Mouse (Mus musculus): ENCODE measurements around the gene Plau. TPM values are rescaled to one million over a fixed set of nuclear protein-coding genes. Genes with fewer than 3 reads are reported as not detected.
A peak's percentile ranks its signal among the peaks of the same experiment; 100 is the strongest.

Plau gene
- total RNA-seq, 1 experiment: 13.7 TPM

DNA sequence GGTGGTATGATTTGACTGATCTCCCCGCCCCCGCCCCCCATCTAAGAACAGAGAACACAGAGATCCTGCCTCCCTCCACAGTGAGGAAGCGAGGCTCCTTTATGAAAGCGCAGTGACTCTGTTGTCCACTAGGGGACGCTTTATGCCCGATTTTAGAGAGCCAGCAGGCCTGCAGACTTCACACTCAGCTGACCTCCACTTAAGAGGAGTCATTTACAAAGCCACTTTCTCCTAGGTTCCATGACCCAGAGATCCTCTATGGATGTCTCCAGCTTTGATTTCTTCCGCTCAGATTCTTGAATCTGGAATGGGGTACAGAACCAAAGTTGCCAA is 32.9 kb upstream of the Plau start:
- Histone ChIP-seq H3K4me1 (ENCODE audit: control insufficient read depth in 2 of 2, insufficient read depth in 2 of 2, low read length in 2 of 2, poor library complexity in 1 of 2) (peaks cover 0 to 4% of the 10 kb centered on the region in 2 experiments; a peak in 2 of 4 replicates), H3K4me3 (ENCODE audit: insufficient read depth in 1 of 2, low read depth in 1 of 2, low read length in 2 of 2, poor library complexity in 1 of 2, severe bottlenecking in 1 of 2) (no peak overlapping the region), H3K36me3 (ENCODE audit: control insufficient read depth, insufficient read depth, low read length, poor library complexity, severe bottlenecking) (no peaks in the 10 kb centered on the region), H3K27ac (ENCODE audit: insufficient read depth, low read depth, low read length, poor library complexity, severe bottlenecking) (no peak overlapping the region), H3K9me3 (ENCODE audit: control insufficient read depth, insufficient read depth, low read depth, low read length) (no peaks in the 10 kb centered on the region), H3K9ac (ENCODE audit: insufficient read depth, low read depth, low read length, poor library complexity, severe bottlenecking) (no peak overlapping the region)
- peak; percentile 70 for DNase-seq (ENCODE audit: low read depth, low spot score)
- in situ Hi-C loops (cut with MboI; ENCODE audit: low sequenced_read_pairs in 2 of 2, unreplicated experiment in 2 of 2): no loop called here
- peak; percentile 83; the same call in 1 of the 2 replicates for TF ChIP-seq ZC3H11A (IDR thresholded peaks at IDR 0.05; ENCODE audit: borderline replicate concordance, low read depth, low read length)
- TF ChIP-seq ZNF384 (IDR thresholded peaks at IDR 0.05; ENCODE audit: low read depth, low read length): no peak; the same call in 1 of the 2 replicates

GRCm38 (mm10) chr14:20804481-20804880 is 32.0 kb upstream of the Plau start:
- Histone ChIP-seq H3K36me3 (ENCODE audit: control insufficient read depth, insufficient read depth, low read length, poor library complexity, severe bottlenecking) (no peaks in the 10 kb centered on the region), H3K27ac (ENCODE audit: insufficient read depth, low read depth, low read length, poor library complexity, severe bottlenecking) (no peak overlapping the region), H3K4me3 (ENCODE audit: insufficient read depth in 1 of 2, low read depth in 1 of 2, low read length in 2 of 2, poor library complexity in 1 of 2, severe bottlenecking in 1 of 2) (no peak overlapping the region), H3K9me3 (ENCODE audit: control insufficient read depth, insufficient read depth, low read depth, low read length) (no peaks in the 10 kb centered on the region), H3K4me1 (ENCODE audit: control insufficient read depth in 2 of 2, insufficient read depth in 2 of 2, low read length in 2 of 2, poor library complexity in 1 of 2) (peaks cover 0 to 4% of the 10 kb centered on the region in 2 experiments; a peak in 2 of 4 replicates), H3K9ac (ENCODE audit: insufficient read depth, low read depth, low read length, poor library complexity, severe bottlenecking) (no peak overlapping the region)
- TF ChIP-seq CHD2 (IDR thresholded peaks at IDR 0.05; ENCODE audit: low read depth, low read length) (no peak), HCFC1 (IDR thresholded peaks at IDR 0.05; ENCODE audit: borderline replicate concordance, insufficient read depth, low read length) (no peak), MAFK (IDR thresholded peaks at IDR 0.05; ENCODE audit: insufficient read depth, low read depth, low read length) (no peak), ZC3H11A (IDR thresholded peaks at IDR 0.05; ENCODE audit: borderline replicate concordance, low read depth, low read length) (no peak), ZNF384 (IDR thresholded peaks at IDR 0.05; ENCODE audit: low read depth, low read length) (no peak)
- in situ Hi-C loops (cut with MboI; ENCODE audit: low sequenced_read_pairs in 2 of 2, unreplicated experiment in 2 of 2): no loop called here
- no peak for DNase-seq (ENCODE audit: low read depth, low spot score)

DNA sequence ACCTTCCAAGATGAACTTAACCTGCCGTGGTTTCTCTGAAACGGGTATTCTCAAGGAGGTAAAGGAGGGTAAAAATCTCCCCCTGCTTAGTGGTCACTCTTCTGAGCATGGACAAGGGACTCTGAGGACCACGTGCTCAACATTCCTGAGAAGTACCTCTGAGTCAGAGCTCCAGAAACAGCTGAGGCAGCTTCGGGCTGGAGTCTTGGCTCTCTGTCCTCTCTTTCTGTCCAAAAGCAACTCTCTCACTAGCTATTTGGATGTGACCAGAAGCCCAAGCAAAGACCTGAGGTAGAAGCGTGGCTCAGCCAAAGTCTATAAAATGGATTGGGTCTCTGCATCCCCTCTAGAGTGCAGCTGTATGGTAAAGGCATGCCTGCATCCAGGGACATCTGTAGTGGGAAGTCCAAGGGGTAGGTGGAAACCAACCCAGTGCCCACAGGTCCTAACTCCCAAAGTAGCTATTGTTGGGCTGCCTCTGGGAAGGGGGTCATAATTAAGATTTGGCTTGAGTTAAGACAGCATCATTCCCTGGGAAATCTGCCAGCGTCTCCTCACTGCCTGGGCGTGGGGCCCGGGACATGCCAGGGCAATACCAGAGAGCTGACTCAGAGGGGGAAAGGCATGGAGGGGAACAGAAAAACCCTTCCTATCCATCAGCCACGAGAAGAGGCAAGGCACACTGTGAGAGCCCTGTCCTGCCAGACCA is 31.3 kb upstream of the Plau start:
- peaks cover 0 to 6% of the 10 kb centered on the region in 2 experiments; a peak in 2 of 4 replicates for H3K4me1 ChIP-seq (ENCODE audit: control insufficient read depth in 2 of 2, insufficient read depth in 2 of 2, low read length in 2 of 2, poor library complexity in 1 of 2)
- no peaks in the 10 kb centered on the region for H3K9me3 ChIP-seq (ENCODE audit: control insufficient read depth, insufficient read depth, low read depth, low read length)
- TF ChIP-seq MAFK (IDR thresholded peaks at IDR 0.05; ENCODE audit: insufficient read depth, low read depth, low read length) (no peak), HCFC1 (IDR thresholded peaks at IDR 0.05; ENCODE audit: borderline replicate concordance, insufficient read depth, low read length) (no peak), ZNF384 (IDR thresholded peaks at IDR 0.05; ENCODE audit: low read depth, low read length) (no peak), ZC3H11A (IDR thresholded peaks at IDR 0.05; ENCODE audit: borderline replicate concordance, low read depth, low read length) (no peak), CHD2 (IDR thresholded peaks at IDR 0.05; ENCODE audit: low read depth, low read length) (no peak)
- H3K9ac ChIP-seq (ENCODE audit: insufficient read depth, low read depth, low read length, poor library complexity, severe bottlenecking): no peak overlapping the region
- H3K4me3 ChIP-seq (ENCODE audit: insufficient read depth in 1 of 2, low read depth in 1 of 2, low read length in 2 of 2, poor library complexity in 1 of 2, severe bottlenecking in 1 of 2): no peak overlapping the region
- in situ Hi-C loops (cut with MboI; ENCODE audit: low sequenced_read_pairs in 2 of 2, unreplicated experiment in 2 of 2): no loop called here
- H3K27ac ChIP-seq (ENCODE audit: insufficient read depth, low read depth, low read length, poor library complexity, severe bottlenecking): no peak overlapping the region
- no peak for DNase-seq (ENCODE audit: low read depth, low spot score)
- H3K36me3 ChIP-seq (ENCODE audit: control insufficient read depth, insufficient read depth, low read length, poor library complexity, severe bottlenecking): no peaks in the 10 kb centered on the region

DNA sequence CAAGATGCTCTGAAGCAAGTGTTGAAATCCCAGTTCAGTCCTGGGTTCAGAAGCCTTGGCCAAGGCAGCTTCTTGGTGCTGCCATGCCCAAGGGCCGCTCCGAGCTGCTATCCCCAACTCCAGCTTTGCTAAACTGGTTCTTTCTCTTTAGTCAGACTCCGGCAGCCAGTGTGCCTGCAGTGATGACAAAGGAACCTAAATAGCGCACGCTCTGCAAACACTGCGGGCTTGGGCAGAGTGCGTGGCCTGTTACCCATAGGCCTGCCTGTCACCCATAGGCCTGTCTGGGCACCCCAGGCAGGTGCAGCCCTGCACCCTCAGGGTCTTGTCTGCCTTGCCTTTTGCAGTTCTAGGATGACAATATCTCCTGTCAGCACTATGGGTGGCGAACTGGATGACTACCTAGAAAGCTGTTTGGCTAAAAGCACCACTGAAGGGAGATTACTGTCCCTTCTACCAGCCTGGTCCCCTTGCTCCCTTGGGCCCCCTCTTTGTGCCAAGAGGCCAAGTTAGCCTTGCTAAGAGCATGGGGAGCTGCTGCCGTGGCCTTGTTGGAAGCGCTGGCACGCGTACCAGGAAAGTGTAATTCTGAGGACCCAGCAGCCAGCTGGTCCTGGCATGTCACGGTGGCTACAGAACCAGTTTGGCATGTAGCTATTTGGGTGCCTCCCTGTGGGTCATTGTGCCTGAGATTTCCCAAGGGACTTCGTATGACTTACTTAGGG is 30.2 kb upstream of the Plau start:
- TF ChIP-seq CHD2 (IDR thresholded peaks at IDR 0.05; ENCODE audit: low read depth, low read length) (no peak), ZC3H11A (IDR thresholded peaks at IDR 0.05; ENCODE audit: borderline replicate concordance, low read depth, low read length) (no peak), MAFK (IDR thresholded peaks at IDR 0.05; ENCODE audit: insufficient read depth, low read depth, low read length) (no peak), ZNF384 (IDR thresholded peaks at IDR 0.05; ENCODE audit: low read depth, low read length) (no peak), HCFC1 (IDR thresholded peaks at IDR 0.05; ENCODE audit: borderline replicate concordance, insufficient read depth, low read length) (no peak)
- in situ Hi-C loops (cut with MboI; ENCODE audit: low sequenced_read_pairs in 2 of 2, unreplicated experiment in 2 of 2): no loop called here
- H3K9me3 ChIP-seq (ENCODE audit: control insufficient read depth, insufficient read depth, low read depth, low read length): no peaks in the 10 kb centered on the region
- H3K4me1 ChIP-seq (ENCODE audit: control insufficient read depth in 2 of 2, insufficient read depth in 2 of 2, low read length in 2 of 2, poor library complexity in 1 of 2): peaks cover 0 to 6% of the 10 kb centered on the region in 2 experiments; a peak in 2 of 4 replicates
- H3K4me3 ChIP-seq (ENCODE audit: insufficient read depth in 1 of 2, low read depth in 1 of 2, low read length in 2 of 2, poor library complexity in 1 of 2, severe bottlenecking in 1 of 2): no peak overlapping the region
- H3K9ac ChIP-seq (ENCODE audit: insufficient read depth, low read depth, low read length, poor library complexity, severe bottlenecking): no peak overlapping the region
- no peak overlapping the region for H3K27ac ChIP-seq (ENCODE audit: insufficient read depth, low read depth, low read length, poor library complexity, severe bottlenecking)
- H3K36me3 ChIP-seq (ENCODE audit: control insufficient read depth, insufficient read depth, low read length, poor library complexity, severe bottlenecking): no peaks in the 10 kb centered on the region
- DNase-seq (ENCODE audit: low read depth, low spot score): no peak
